Mouse (Mus musculus): ENCODE results near the gene Nfib.

GRCm38 (mm10) chr4:82267832-82268778, 437.4 kb downstream of the Nfib start:
- TF ChIP-seq E2F4 (IDR thresholded peaks at IDR 0.05; ENCODE audit: insufficient read depth) (no peak), POLR2A (IDR thresholded peaks at IDR 0.05; ENCODE audit: insufficient read length, low read depth) (no peak), MYOD1 (IDR thresholded peaks at IDR 0.05; ENCODE audit: control insufficient read depth in 1 of 3, insufficient read length in 2 of 3, low read depth in 2 of 3) (no peak), POLR2AphosphoS2 (IDR thresholded peaks at IDR 0.05; ENCODE audit: insufficient read length, low read depth) (no peak), USF1 (IDR thresholded peaks at IDR 0.05; ENCODE audit: low read depth) (no peak), TCF3 (IDR thresholded peaks at IDR 0.05; ENCODE audit: insufficient read length, low read depth) (no peak), MAX (IDR thresholded peaks at IDR 0.05; ENCODE audit: low read depth) (no peak), SRF (IDR thresholded peaks at IDR 0.05; ENCODE audit: control insufficient read depth, insufficient read length, low read depth) (no peak)

All from myocyte (in vitro differentiated cells).